Mouse (Mus musculus): ENCODE data around the gene Zfp385b.

- TF ChIP-seq CTCF (IDR thresholded peaks at IDR 0.05; ENCODE audit: low read depth, low read length), result no peak
- no peak for TF ChIP-seq POLR2A (IDR thresholded peaks at IDR 0.05; ENCODE audit: extremely low read depth, insufficient read depth, low read length)
Observed at GRCm38 (mm10) chr2:77515654-77516053, 303.8 kb downstream of the Zfp385b start.
